25 mouse cellular contexts compared by ENCODE assay signal in genomic region chr4:75332791-75333190, GRCm38 (mm10). TPM values are rescaled to one million over a fixed set of nuclear protein-coding genes. Genes with fewer than 3 reads are reported as not detected.
DNase-seq lines count a peak whose midpoint lies in the region; ATAC-seq lines count a peak whose summit lies in the region.
"Had no signal": no experiment of that assay in that cellular context is flagged by ENCODE, and none has a peak within 500 bp of the region (broad histone marks: within the 10 kb centered on the region; RNA-seq: fewer than 3 reads in every experiment).

No protein-coding gene starts in this region.

- no peak overlapping the region for H3K9ac ChIP-seq in embryonic facial prominence, embryonic 13.5 days
- H3K9ac ChIP-seq: limb, embryonic 15.5 days; liver, embryonic 13.5 days; midbrain, embryonic 13.5 days; neural tube, embryonic 13.5 days; stomach, embryonic 15.5 days had no signal

- ATAC-seq in embryonic facial prominence, embryonic 13.5 days (ENCODE audit: insufficient number of reproducible peaks, insufficient read depth, low FRiP score, low TSS enrichment, low read depth) = no peak
- ATAC-seq: forebrain, embryonic 14.5 days; intestine, embryonic 16.5 days; lung, postnatal 0 days; midbrain, embryonic 13.5 days had no signal

- no peak overlapping the region; the same call in 1 of the 2 replicates for H3K27ac ChIP-seq in embryonic facial prominence, embryonic 13.5 days
- no peak overlapping the region for H3K27ac ChIP-seq in embryonic facial prominence, embryonic 10.5 days (replicated peaks)
- H3K27ac ChIP-seq: hindbrain, embryonic 10.5 days; kidney, postnatal 0 days; limb, embryonic 10.5 days; limb, embryonic 15.5 days; liver, embryonic 13.5 days; macrophage; midbrain, embryonic 13.5 days; neural tube, embryonic 13.5 days; stomach, embryonic 15.5 days had no signal

- peak overlapping the region; percentile 7; the same call in 1 of the 2 replicates for H3K4me2 ChIP-seq in embryonic facial prominence, embryonic 13.5 days
- H3K4me2 ChIP-seq: limb, embryonic 15.5 days; liver, embryonic 13.5 days; midbrain, embryonic 13.5 days; neural tube, embryonic 13.5 days; stomach, embryonic 15.5 days had no signal

- H3K27me3 ChIP-seq in embryonic facial prominence, embryonic 13.5 days = no peaks in the 10 kb centered on the region
- no peaks in the 10 kb centered on the region for H3K27me3 ChIP-seq in embryonic facial prominence, embryonic 10.5 days (replicated peaks; ENCODE audit: low read depth, poor library complexity, severe bottlenecking)
- H3K27me3 ChIP-seq: limb, embryonic 15.5 days; liver, embryonic 13.5 days; midbrain, embryonic 13.5 days; neural tube, embryonic 13.5 days; stomach, embryonic 15.5 days had no signal

- H3K4me1 ChIP-seq in embryonic facial prominence, embryonic 13.5 days = peaks cover 8% of the 10 kb centered on the region; the same call in 1 of the 2 replicates
- H3K4me1 ChIP-seq in embryonic facial prominence, embryonic 10.5 days = no peaks in the 10 kb centered on the region
- H3K4me1 ChIP-seq: hindbrain, embryonic 10.5 days; limb, embryonic 10.5 days; liver, embryonic 13.5 days; midbrain, embryonic 13.5 days; neural tube, embryonic 13.5 days; stomach, embryonic 15.5 days had no signal

- no peaks in the 10 kb centered on the region for H3K9me3 ChIP-seq in embryonic facial prominence, embryonic 13.5 days
- no peaks in the 10 kb centered on the region for H3K9me3 ChIP-seq in embryonic facial prominence, embryonic 10.5 days
- H3K9me3 ChIP-seq: G1E; hindbrain, embryonic 10.5 days; limb, embryonic 10.5 days; limb, embryonic 15.5 days; liver, embryonic 13.5 days; midbrain, embryonic 13.5 days; neural tube, embryonic 13.5 days; stomach, embryonic 15.5 days had no signal

- no peak for DNase-seq in embryonic facial prominence, embryonic 10.5 days (ENCODE audit: low spot score)
- peak; percentile 43 to 44 for DNase-seq in cerebellum, adult 18-20 months
- DNase-seq in cerebellum, postnatal 10 days = peak; percentile 10 to 12
- DNase-seq in spleen, postnatal 14 days (ENCODE audit: low spot score in 2 of 2) = no peak
- no peak for DNase-seq in layer of hippocampus, postnatal 14 days (ENCODE audit: low spot score in 2 of 2)
- no peak for DNase-seq in yolk sac, embryonic 10.5 days (ENCODE audit: low spot score)
- DNase-seq: adrenal gland, postnatal 10 days; heart, postnatal 14 days; kidney, adult 8-10 months; liver, embryonic 13.5 days; lung, adult 18-20 months; thymus, postnatal 14 days had no signal

- 34% methylated on average over 5 of the region's 5 CpGs for WGBS in embryonic facial prominence, embryonic 13.5 days
- whole genome bisulfite sequencing in embryonic facial prominence, embryonic 10.5 days = 71% methylated on average over 5 of the region's 5 CpGs

- H3K4me3 ChIP-seq in embryonic facial prominence, embryonic 13.5 days = no peak overlapping the region
- H3K4me3 ChIP-seq in embryonic facial prominence, embryonic 10.5 days = no peak overlapping the region
- H3K4me3 ChIP-seq: hindbrain, embryonic 10.5 days; limb, embryonic 10.5 days; limb, embryonic 15.5 days; liver, embryonic 13.5 days; midbrain, embryonic 13.5 days; neural tube, embryonic 13.5 days; stomach, embryonic 15.5 days had no signal

- H3K36me3 ChIP-seq in embryonic facial prominence, embryonic 13.5 days = no peaks in the 10 kb centered on the region
- H3K36me3 ChIP-seq in embryonic facial prominence, embryonic 10.5 days (replicated peaks) = no peaks in the 10 kb centered on the region
- H3K36me3 ChIP-seq: G1E; hindbrain, embryonic 10.5 days; limb, embryonic 10.5 days; limb, embryonic 15.5 days; liver, embryonic 13.5 days; midbrain, embryonic 13.5 days; neural tube, embryonic 13.5 days; stomach, embryonic 15.5 days had no signal

RNA-seq across cellular contexts. Expression of gene Dmac1, which starts 54.7 kb away (rescaled TPM):
- 131 and 152 TPM in 2 replicates for polyA plus RNA-seq in embryonic facial prominence, embryonic 13.5 days (2015; fragmentation: Nextera tagmentation; extraction: Ambion mirVana)
- 108 and 113 TPM in 2 replicates for polyA plus RNA-seq in embryonic facial prominence, embryonic 10.5 days (2016; fragmentation: Nextera tagmentation; extraction: Ambion mirVana)
- total RNA-seq in layer of hippocampus, postnatal 14 days (2021) = 10 to 100 TPM; 51.2 to 60.2 TPM

Comparison
In these comparisons a context has a peak if more than half of its experiments do, and no peak if none do; other contexts are left out.
1. DNase-seq: peak in cerebellum, adult 18-20 months (2 of 2) and cerebellum, postnatal 10 days (2 of 2); none in embryonic facial prominence, embryonic 10.5 days (single experiment), spleen, postnatal 14 days (0 of 2), layer of hippocampus, postnatal 14 days (0 of 2) and yolk sac, embryonic 10.5 days (single experiment).